8 mouse cellular contexts compared by ENCODE assay signal in the genomic region with DNA sequence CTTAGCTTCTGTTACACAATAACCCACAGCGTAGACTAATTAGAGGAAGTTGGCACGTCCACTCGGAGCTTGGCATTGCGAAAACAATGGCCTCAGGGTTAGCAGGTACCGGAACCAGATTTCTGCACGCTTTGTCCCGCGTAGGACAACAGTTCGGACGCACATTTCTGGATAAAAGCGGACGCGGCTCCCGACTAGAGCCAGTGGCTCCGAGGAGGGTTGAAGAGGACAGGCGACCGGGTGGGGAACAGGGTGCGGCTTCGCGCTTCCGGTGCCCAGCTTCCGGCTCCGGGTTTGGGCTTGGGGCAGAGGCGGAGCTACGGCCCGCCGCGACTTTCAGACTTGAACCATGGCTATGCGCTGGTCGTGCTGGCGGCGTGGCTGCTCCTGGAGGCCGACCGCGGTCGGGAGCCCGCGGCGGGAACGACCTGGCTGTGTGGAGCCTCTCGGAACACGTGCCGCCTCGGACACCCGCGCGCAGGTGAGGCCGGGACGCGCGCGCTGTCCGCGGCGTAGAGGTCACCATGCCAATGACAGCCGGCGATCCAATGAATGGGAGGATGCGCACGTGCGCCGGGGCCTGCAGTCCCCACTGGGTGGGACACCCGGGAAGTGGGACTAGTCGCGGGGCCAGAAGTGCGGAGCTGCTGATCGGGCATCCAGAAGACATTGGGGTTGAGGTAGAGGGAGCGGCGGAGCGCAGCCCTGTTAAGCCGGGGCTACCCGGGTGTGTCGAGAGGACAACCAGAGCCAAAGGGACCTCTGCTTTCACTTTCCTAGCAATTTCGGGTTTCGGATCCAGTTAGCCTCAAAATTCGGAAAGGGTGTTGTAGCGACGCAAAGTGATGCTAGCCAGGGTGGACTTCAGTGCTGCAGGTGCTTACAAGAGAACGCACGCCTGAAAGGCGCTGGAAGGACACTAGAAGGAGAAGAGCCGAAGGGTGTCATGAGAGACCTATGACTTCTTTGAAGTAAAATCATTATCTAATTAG. TPM values are rescaled to one million over a fixed set of nuclear protein-coding genes. Genes with fewer than 3 reads are reported as not detected.
DNase-seq lines count a peak whose midpoint lies in the region; ATAC-seq and TF ChIP-seq lines count a peak whose summit lies in the region.

A gene (plus strand): TSS at position 241 of the 992 bp plus-strand sequence.

- ATAC-seq in embryonic facial prominence, embryonic 15.5 days (ENCODE audit: insufficient number of reproducible peaks, low FRiP score, low TSS enrichment, low read depth) = peak; percentile 97
- peak; percentile 96 for ATAC-seq in limb, embryonic 14.5 days (ENCODE audit: low FRiP score, low read depth)
- ATAC-seq in midbrain, postnatal 0 days (ENCODE audit: low FRiP score) = peak; percentile 100

- no peak for TF ChIP-seq CTCF in bone marrow, adult 2 months (IDR thresholded peaks at IDR 0.05; ENCODE audit: control insufficient read depth, insufficient read depth, low read length)
- TF ChIP-seq CTCF in midbrain, postnatal 0 days (IDR thresholded peaks at IDR 0.05) = no peak

- no peaks in the 10 kb centered on the region for H3K27me3 ChIP-seq in embryonic facial prominence, embryonic 15.5 days
- H3K27me3 ChIP-seq in limb, embryonic 14.5 days (ENCODE audit: control insufficient read depth, insufficient read depth, low read length) = no peaks in the 10 kb centered on the region
- no peaks in the 10 kb centered on the region for H3K27me3 ChIP-seq in midbrain, postnatal 0 days (ENCODE audit: insufficient read depth, low read length)

- H3K27ac ChIP-seq in bone marrow, adult 2 months (ENCODE audit: control insufficient read depth, insufficient read depth, low read depth, low read length, poor library complexity) = peak within 1 kb of the TSS; percentile 85
- peak within 1 kb of the TSS; percentile 84 for H3K27ac ChIP-seq in embryonic facial prominence, embryonic 15.5 days (replicated peaks)
- H3K27ac ChIP-seq in limb, embryonic 14.5 days (replicated peaks; ENCODE audit: low read depth, low read length) = no peak within 1 kb of the TSS
- peak within 1 kb of the TSS; percentile 86 for H3K27ac ChIP-seq in midbrain, postnatal 0 days (ENCODE audit: low read depth, low read length)

- H3K4me1 ChIP-seq in bone marrow, adult 2 months (ENCODE audit: control insufficient read depth, insufficient read depth, low read length) = no peaks in the 10 kb centered on the region
- no peaks in the 10 kb centered on the region; the same call in 1 of the 2 replicates for H3K4me1 ChIP-seq in embryonic facial prominence, embryonic 15.5 days
- peaks cover 3% of the 10 kb centered on the region; the same call in 1 of the 2 replicates for H3K4me1 ChIP-seq in limb, embryonic 14.5 days (ENCODE audit: control insufficient read depth, insufficient read depth, low read length)
- H3K4me1 ChIP-seq in midbrain, postnatal 0 days (ENCODE audit: insufficient read depth, low read length) = peaks cover 8% of the 10 kb centered on the region; the same call in 1 of the 2 replicates

- H3K4me2 ChIP-seq in embryonic facial prominence, embryonic 15.5 days (replicated peaks) = peak within 1 kb of the TSS; percentile 78
- H3K4me2 ChIP-seq in limb, embryonic 14.5 days (replicated peaks; ENCODE audit: low read depth, low read length, severe bottlenecking) = peak within 1 kb of the TSS; percentile 65
- H3K4me2 ChIP-seq in midbrain, postnatal 0 days (ENCODE audit: low read depth, low read length, poor library complexity, severe bottlenecking) = peak within 1 kb of the TSS; percentile 71

- H3K36me3 ChIP-seq in embryonic facial prominence, embryonic 15.5 days = no peaks in the 10 kb centered on the region
- H3K36me3 ChIP-seq in limb, embryonic 14.5 days (ENCODE audit: control insufficient read depth, insufficient read depth, low read length) = peaks cover 3% of the 10 kb centered on the region; the same call in 1 of the 2 replicates
- no peaks in the 10 kb centered on the region for H3K36me3 ChIP-seq in midbrain, postnatal 0 days (ENCODE audit: insufficient read depth, low read length)

- peak within 1 kb of the TSS; percentile 95 for H3K4me3 ChIP-seq in bone marrow, adult 2 months (replicated peaks; ENCODE audit: control insufficient read depth, low read depth, low read length)
- peak within 1 kb of the TSS; percentile 83 for H3K4me3 ChIP-seq in embryonic facial prominence, embryonic 15.5 days (replicated peaks)
- H3K4me3 ChIP-seq in limb, embryonic 14.5 days (replicated peaks; ENCODE audit: low read length) = peak within 1 kb of the TSS; percentile 74
- H3K4me3 ChIP-seq in midbrain, postnatal 0 days (ENCODE audit: low read depth, low read length) = peak within 1 kb of the TSS; percentile 91

- H3K9me3 ChIP-seq in embryonic facial prominence, embryonic 15.5 days (replicated peaks) = no peaks in the 10 kb centered on the region
- no peaks in the 10 kb centered on the region for H3K9me3 ChIP-seq in limb, embryonic 14.5 days (ENCODE audit: control insufficient read depth, low read length)
- H3K9me3 ChIP-seq in midbrain, postnatal 0 days (ENCODE audit: low read length) = no peaks in the 10 kb centered on the region

- peak; percentile 98 for DNase-seq in 416B (ENCODE audit: low read depth)
- DNase-seq in heart, adult 8-10 months (ENCODE audit: low spot score) = peak; percentile 90
- peak; percentile 95 for DNase-seq in kidney, adult 9 months
- peak; percentile 89 for DNase-seq in limb, embryonic 14.5 days (ENCODE audit: low spot score)
- DNase-seq in midbrain, postnatal 0 days (ENCODE audit: low spot score) = peak; percentile 97
- peak; percentile 74 to 82 for DNase-seq in spleen, postnatal 14 days (ENCODE audit: low spot score in 2 of 2)

- peak within 1 kb of the TSS; percentile 61 for H3K9ac ChIP-seq in embryonic facial prominence, embryonic 15.5 days
- H3K9ac ChIP-seq in limb, embryonic 14.5 days (ENCODE audit: low read depth, low read length, severe bottlenecking) = peak within 1 kb of the TSS; percentile 69
- peak within 1 kb of the TSS; percentile 76 for H3K9ac ChIP-seq in midbrain, postnatal 0 days (replicated peaks; ENCODE audit: low read length, poor library complexity, severe bottlenecking)

- TF ChIP-seq POLR2A in bone marrow, adult 2 months (IDR thresholded peaks at IDR 0.05; ENCODE audit: borderline replicate concordance, control insufficient read depth, low read depth, low read length) = peak; percentile 80; the same call in 1 of the 2 replicates
- TF ChIP-seq POLR2A in limb, embryonic 14.5 days (IDR thresholded peaks at IDR 0.05; ENCODE audit: borderline replicate concordance, extremely low read depth, insufficient read depth, insufficient read length) = 0 out of 2 replicates have a peak, but pooled peaks have one; percentile 40

- under 1% methylated on average over 81 of the region's 81 CpGs for WGBS in bone marrow, adult 2 months
- under 1% methylated on average over 81 of the region's 81 CpGs for WGBS in embryonic facial prominence, embryonic 15.5 days
- under 1% methylated on average over 72 of the region's 81 CpGs for WGBS in limb, embryonic 14.5 days
- WGBS in midbrain, postnatal 0 days = under 1% methylated on average over 81 of the region's 81 CpGs

RNA-seq across cellular contexts. Expression of the gene that starts here (rescaled TPM):
- polyA plus RNA-seq in bone marrow, adult 2 months (2011; ENCODE audit: insufficient read depth, insufficient read length, low replicate concordance, missing spikeins) = 7.2 and 14.4 TPM in 2 replicates
- 15.8 and 17.2 TPM in 2 replicates for polyA plus RNA-seq in embryonic facial prominence, embryonic 15.5 days (2015; fragmentation: Nextera tagmentation; extraction: Ambion mirVana)
- total RNA-seq in heart, adult 8-10 months (2022) = 10 to 100 TPM; 16.1 to 23.5 (median 20.4) TPM
- 14.2 and 15.9 TPM in 2 replicates for polyA plus RNA-seq in limb, embryonic 14.5 days (2012; rRNA removed)
- polyA plus RNA-seq in limb, embryonic 14.5 days (2014; fragmentation: Nextera tagmentation; extraction: Ambion mirVana) = 14.8 and 16.9 TPM in 2 replicates
- 28.1 and 39.1 TPM in 2 replicates for total RNA-seq in midbrain, postnatal 0 days (2014; rRNA removed)
- polyA plus RNA-seq in midbrain, postnatal 0 days (2015; fragmentation: Nextera tagmentation; extraction: Ambion mirVana) = 23.3 and 24.2 TPM in 2 replicates
